ENCODE assay signal across 12 mouse cellular contexts in the genomic region with DNA sequence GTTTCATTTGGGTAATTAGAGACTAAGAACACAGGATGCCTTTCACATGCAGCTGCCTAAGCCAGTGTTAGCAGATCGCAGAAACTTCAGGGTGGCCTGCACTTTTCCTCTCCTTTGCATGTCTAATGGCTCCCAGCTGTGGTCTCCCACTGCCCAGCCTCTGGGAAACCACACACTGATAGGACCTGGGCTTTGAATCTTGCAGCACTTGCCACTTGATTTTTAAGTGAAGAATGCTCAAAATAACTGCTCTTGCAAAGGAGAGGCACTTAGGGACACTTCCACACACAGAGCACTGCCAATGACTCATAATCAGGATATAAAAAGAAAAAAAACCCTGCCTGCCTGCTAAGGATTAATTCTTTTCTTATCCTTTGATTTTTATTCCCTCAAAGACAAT.
DNase-seq lines count a peak whose midpoint lies in the region; ATAC-seq and TF ChIP-seq lines count a peak whose summit lies in the region.
"Had no signal": no experiment of that assay in that cellular context is flagged by ENCODE, and none has a peak within 500 bp of the region (broad histone marks: within the 10 kb centered on the region; RNA-seq: fewer than 3 reads in every experiment).

No protein-coding gene starts in this region.

- H3K27ac ChIP-seq in heart, adult 2 months, result no peak overlapping the region
- H3K27ac ChIP-seq in embryonic facial prominence, embryonic 11.5 days (replicated peaks; ENCODE audit: low read depth, low read length), result no peak overlapping the region
- H3K27ac ChIP-seq in limb, embryonic 12.5 days, result no peak overlapping the region
- no peak overlapping the region for H3K27ac ChIP-seq in liver, postnatal 0 days (ENCODE audit: low read depth)
- no peak overlapping the region for H3K27ac ChIP-seq in hindbrain, embryonic 12.5 days
- H3K27ac ChIP-seq in hindbrain, embryonic 14.5 days, result no peak overlapping the region
- H3K27ac ChIP-seq: macrophage had no signal

- H3K36me3 ChIP-seq in heart, adult 2 months (ENCODE audit: control insufficient read depth, insufficient read depth, low read length), result no peaks in the 10 kb centered on the region
- no peaks in the 10 kb centered on the region for H3K36me3 ChIP-seq in embryonic facial prominence, embryonic 11.5 days (replicated peaks; ENCODE audit: control insufficient read depth, insufficient read depth, low read depth, low read length)
- no peaks in the 10 kb centered on the region for H3K36me3 ChIP-seq in limb, embryonic 12.5 days
- H3K36me3 ChIP-seq in liver, postnatal 0 days (replicated peaks; ENCODE audit: insufficient read depth, low read length), result no peaks in the 10 kb centered on the region
- no peaks in the 10 kb centered on the region for H3K36me3 ChIP-seq in hindbrain, embryonic 12.5 days
- H3K36me3 ChIP-seq in hindbrain, embryonic 14.5 days (replicated peaks; ENCODE audit: control insufficient read depth, insufficient read depth), result no peaks in the 10 kb centered on the region

- no peak overlapping the region for H3K4me2 ChIP-seq in embryonic facial prominence, embryonic 11.5 days (ENCODE audit: low read depth, low read length)
- no peak overlapping the region for H3K4me2 ChIP-seq in limb, embryonic 12.5 days
- no peak overlapping the region for H3K4me2 ChIP-seq in liver, postnatal 0 days (ENCODE audit: low read depth, low read length)
- H3K4me2 ChIP-seq in hindbrain, embryonic 12.5 days (replicated peaks), result no peak overlapping the region
- H3K4me2 ChIP-seq in hindbrain, embryonic 14.5 days (replicated peaks), result no peak overlapping the region

- intact Hi-C loops in heart, adult 2 months (cut with DNase I), result no loop called here

- no peak overlapping the region for H3K4me3 ChIP-seq in heart, adult 2 months
- no peak overlapping the region for H3K4me3 ChIP-seq in embryonic facial prominence, embryonic 11.5 days (ENCODE audit: low read depth, low read length)
- H3K4me3 ChIP-seq in limb, embryonic 12.5 days (replicated peaks), result no peak overlapping the region
- H3K4me3 ChIP-seq in liver, postnatal 0 days (ENCODE audit: low read depth, low read length), result no peak overlapping the region
- H3K4me3 ChIP-seq in hindbrain, embryonic 12.5 days, result no peak overlapping the region
- no peak overlapping the region for H3K4me3 ChIP-seq in hindbrain, embryonic 14.5 days (replicated peaks; ENCODE audit: low read length)
- H3K4me3 ChIP-seq: erythroblast, embryonic 14.5 days had no signal

- WGBS in heart, adult 2 months, result 40% methylated on average over 1 of the region's 1 CpGs
- WGBS in embryonic facial prominence, embryonic 11.5 days, result 21% methylated on average over 1 of the region's 1 CpGs
- WGBS in limb, embryonic 12.5 days, result 7% methylated on average over 1 of the region's 1 CpGs
- WGBS in liver, postnatal 0 days (ENCODE audit: insufficient replicate concordance), result 51% methylated on average over 1 of the region's 1 CpGs
- WGBS in hindbrain, embryonic 12.5 days, result 14% methylated on average over 1 of the region's 1 CpGs
- 36% methylated on average over 1 of the region's 1 CpGs for WGBS in hindbrain, embryonic 14.5 days

- ATAC-seq in embryonic facial prominence, embryonic 11.5 days (replicated peaks; ENCODE audit: insufficient number of reproducible peaks, low FRiP score, low TSS enrichment, low read depth), result no peak; the same call in 1 of the 2 replicates
- 0 out of 2 replicates have a peak, but pooled peaks have one; percentile 26 for ATAC-seq in limb, embryonic 12.5 days (ENCODE audit: insufficient number of reproducible peaks, insufficient read depth, low FRiP score, low TSS enrichment, low read depth)
- ATAC-seq in liver, postnatal 0 days, result no peak
- no peak for ATAC-seq in hindbrain, embryonic 12.5 days (ENCODE audit: low FRiP score)
- no peak for ATAC-seq in hindbrain, embryonic 14.5 days (ENCODE audit: low FRiP score)
- ATAC-seq: hindbrain, embryonic 16.5 days had no signal

- H3K79me2 ChIP-seq in heart, adult 2 months (replicated peaks; ENCODE audit: control insufficient read depth, insufficient read depth, low read length), result no peaks in the 10 kb centered on the region

- H3K9me3 ChIP-seq in embryonic facial prominence, embryonic 11.5 days (replicated peaks; ENCODE audit: control insufficient read depth, low read length), result no peaks in the 10 kb centered on the region
- no peaks in the 10 kb centered on the region for H3K9me3 ChIP-seq in limb, embryonic 12.5 days
- H3K9me3 ChIP-seq in liver, postnatal 0 days (ENCODE audit: low read length), result no peaks in the 10 kb centered on the region
- no peaks in the 10 kb centered on the region for H3K9me3 ChIP-seq in hindbrain, embryonic 12.5 days (replicated peaks)
- no peaks in the 10 kb centered on the region for H3K9me3 ChIP-seq in hindbrain, embryonic 14.5 days (ENCODE audit: control insufficient read depth, low read length)

- no peak overlapping the region for H3K9ac ChIP-seq in heart, adult 2 months (ENCODE audit: low read depth, low read length)
- H3K9ac ChIP-seq in embryonic facial prominence, embryonic 11.5 days (replicated peaks; ENCODE audit: low read length), result no peak overlapping the region
- H3K9ac ChIP-seq in limb, embryonic 12.5 days (replicated peaks), result no peak overlapping the region
- H3K9ac ChIP-seq in liver, postnatal 0 days (replicated peaks), result no peak overlapping the region
- no peak overlapping the region for H3K9ac ChIP-seq in hindbrain, embryonic 12.5 days
- H3K9ac ChIP-seq in hindbrain, embryonic 14.5 days, result no peak overlapping the region

- TF ChIP-seq POLR2A in heart, adult 2 months (IDR thresholded peaks at IDR 0.05; ENCODE audit: insufficient read depth, low read depth, low read length), result no peak

- no peaks in the 10 kb centered on the region for H3K4me1 ChIP-seq in heart, adult 2 months (ENCODE audit: control insufficient read depth, insufficient read depth, low read length)
- no peaks in the 10 kb centered on the region for H3K4me1 ChIP-seq in embryonic facial prominence, embryonic 11.5 days (ENCODE audit: control insufficient read depth, insufficient read depth, low read length)
- H3K4me1 ChIP-seq in limb, embryonic 12.5 days (replicated peaks), result 0 out of 2 replicates have a peak, but pooled peaks cover 5% of the 10 kb centered on the region
- no peaks in the 10 kb centered on the region for H3K4me1 ChIP-seq in liver, postnatal 0 days (ENCODE audit: insufficient read depth)
- no peaks in the 10 kb centered on the region for H3K4me1 ChIP-seq in hindbrain, embryonic 12.5 days
- H3K4me1 ChIP-seq in hindbrain, embryonic 14.5 days (replicated peaks; ENCODE audit: control insufficient read depth, insufficient read depth, low read length), result no peaks in the 10 kb centered on the region

- no peaks in the 10 kb centered on the region for H3K27me3 ChIP-seq in heart, adult 2 months (ENCODE audit: control insufficient read depth, insufficient read depth, low read length)
- no peaks in the 10 kb centered on the region for H3K27me3 ChIP-seq in embryonic facial prominence, embryonic 11.5 days (ENCODE audit: control insufficient read depth, insufficient read depth, low read length)
- no peaks in the 10 kb centered on the region for H3K27me3 ChIP-seq in limb, embryonic 12.5 days
- H3K27me3 ChIP-seq in liver, postnatal 0 days (ENCODE audit: insufficient read depth, low read length), result no peaks in the 10 kb centered on the region
- H3K27me3 ChIP-seq in hindbrain, embryonic 12.5 days, result no peaks in the 10 kb centered on the region
- H3K27me3 ChIP-seq in hindbrain, embryonic 14.5 days (ENCODE audit: control insufficient read depth, insufficient read depth, low read length), result no peaks in the 10 kb centered on the region

- no peak for TF ChIP-seq CTCF in heart, adult 2 months (IDR thresholded peaks at IDR 0.05)
- TF ChIP-seq CTCF in liver, postnatal 0 days (IDR thresholded peaks at IDR 0.05; ENCODE audit: low read depth), result no peak

- peak; percentile 84 for DNase-seq in heart, adult 11 months
- no peak for DNase-seq in heart, adult 2 months
- DNase-seq in 3T3-L1 (ENCODE audit: low read depth, low spot score), result peak; percentile 57
- peak; percentile 81 for DNase-seq in embryonic facial prominence, embryonic 11.5 days (ENCODE audit: low spot score)
- DNase-seq in liver, postnatal 0 days, result no peak
- no peak for DNase-seq in hindbrain, embryonic 14.5 days (ENCODE audit: low spot score)
- DNase-seq: thymus, adult 18-20 months had no signal

- TF ChIP-seq EP300 in heart, adult 2 months (IDR thresholded peaks at IDR 0.05; ENCODE audit: insufficient read depth, low read depth, low read length), result no peak
- TF ChIP-seq EP300 in liver, postnatal 0 days (IDR thresholded peaks at IDR 0.05; ENCODE audit: low read depth), result no peak

Comparison
In these comparisons a context has a peak if more than half of its experiments do, and no peak if none do; other contexts are left out.
1. DNase-seq: peak in heart, adult 11 months (single experiment), 3T3-L1 (single experiment) and embryonic facial prominence, embryonic 11.5 days (single experiment); none in heart, adult 2 months (0 of 2), liver, postnatal 0 days (single experiment) and hindbrain, embryonic 14.5 days (single experiment).